Mouse (Mus musculus) common myeloid progenitor, adult 5-6 weeks (primary cell): ENCODE measurements around the gene Dnajc6. TPM values are rescaled to one million over a fixed set of nuclear protein-coding genes. Genes with fewer than 3 reads are reported as not detected.

Source experiments
- ATAC-seq: replicated peaks from 2 replicates; pipeline ENCODE4 v1.8.0; 2016; ENCODE audit warnings: low read depth, mild to moderate bottlenecking, moderate TSS enrichment, inconsistent platforms; ENCODE audit not compliant: poor library complexity, severe bottlenecking
- total RNA-seq: library from RNA; stranded (forward); fragments of 200-1000, 187-1606 nt; gene quantifications from 2 replicates; pipeline ENCODE4 v1.2.3, GENCODE M21; 2017

Dnajc6 gene
- 31.4 and 40.4 TPM in 2 replicates for total RNA-seq

- peak; percentile 62 for ATAC-seq
Measured at GRCm38 (mm10) chr4:101496534-101497237, at the start of gene Dnajc6. Gene Dnajc6, plus strand, starts transcription at chr4:101496648.

- ATAC-seq: no peak
Measured at GRCm38 (mm10) chr4:101448701-101449100, 47.7 kb upstream of the Dnajc6 start.

- ATAC-seq: no peak
Measured at GRCm38 (mm10) chr4:101449344-101449743, 47.1 kb upstream of the Dnajc6 start.

- ATAC-seq: no peak
Measured at GRCm38 (mm10) chr4:101450150-101450780, 46.2 kb upstream of the Dnajc6 start.

GRCm38 (mm10) chr4:101451089-101451488 lies 45.4 kb upstream of the Dnajc6 start:
- ATAC-seq: no peak

GRCm38 (mm10) chr4:101452829-101453228 lies 43.6 kb upstream of the Dnajc6 start:
- ATAC-seq: no peak

GRCm38 (mm10) chr4:101457176-101457575 lies 39.3 kb upstream of the Dnajc6 start:
- no peak for ATAC-seq

GRCm38 (mm10) chr4:101458341-101458740 lies 38.1 kb upstream of the Dnajc6 start:
- peak; percentile 87 for ATAC-seq

- ATAC-seq: no peak
Measured at GRCm38 (mm10) chr4:101459358-101459757, 37.1 kb upstream of the Dnajc6 start.

- 0 out of 2 replicates have a peak, but pooled peaks have one; percentile 48 for ATAC-seq
Measured at GRCm38 (mm10) chr4:101460114-101460513, 36.3 kb upstream of the Dnajc6 start.

- ATAC-seq: no peak
Measured at GRCm38 (mm10) chr4:101462065-101462464, 34.4 kb upstream of the Dnajc6 start.

GRCm38 (mm10) chr4:101466264-101466663 lies 30.2 kb upstream of the Dnajc6 start:
- peak; percentile 74; the same call in 1 of the 2 replicates for ATAC-seq

GRCm38 (mm10) chr4:101469242-101469641 lies 27.2 kb upstream of the Dnajc6 start:
- ATAC-seq: no peak

- peak; percentile 76 for ATAC-seq
Measured at GRCm38 (mm10) chr4:101470543-101470942, 25.9 kb upstream of the Dnajc6 start.

GRCm38 (mm10) chr4:101472767-101473166 lies 23.7 kb upstream of the Dnajc6 start:
- ATAC-seq: no peak

- peak; percentile 79 for ATAC-seq
Measured at GRCm38 (mm10) chr4:101490320-101490917, 6.0 kb upstream of the Dnajc6 start.

GRCm38 (mm10) chr4:101491704-101492103 lies 4.7 kb upstream of the Dnajc6 start:
- ATAC-seq: no peak

GRCm38 (mm10) chr4:101493611-101494197 lies 2.7 kb upstream of the Dnajc6 start:
- ATAC-seq: no peak

GRCm38 (mm10) chr4:101496188-101496533 lies 287 bp upstream of the Dnajc6 start:
- ATAC-seq: no peak

- peak; percentile 80 for ATAC-seq
Measured at GRCm38 (mm10) chr4:101497336-101497735, 888 bp downstream of the Dnajc6 start.

- ATAC-seq: no peak
Measured at GRCm38 (mm10) chr4:101504470-101505007, 8.1 kb downstream of the Dnajc6 start.
